Mouse (Mus musculus) gastrocnemius, adult 18-20 months (tissue): Measurements from ENCODE around the gene Mri1. TPM values are rescaled to one million over a fixed set of nuclear protein-coding genes. Genes with fewer than 3 reads are reported as not detected.

Experiments used
- DNase-seq: peaks from one replicate; pipeline ENCODE4 v3.0.0; 2021; ENCODE audit warnings: low spot score
- total RNA-seq, 2 experiments: library from RNA; stranded (reverse); gene quantifications; 2 replicates each; pipeline ENCODE4 v1.2.3; 2021

Mri1 gene
- total RNA-seq, 2 experiments from 2014 or later = 13.8 to 19.7 TPM

- no peak for DNase-seq
Measured at GRCm38 (mm10) chr8:84237542-84238229, 19.4 kb downstream of the Mri1 start.

GRCm38 (mm10) chr8:84236998-84237473, 20.1 kb downstream of the Mri1 start, which contains the start of gene Zswim4:
Gene Zswim4 (minus strand): TSS chr8:84237055.
- DNase-seq = peak; percentile 99

DNA sequence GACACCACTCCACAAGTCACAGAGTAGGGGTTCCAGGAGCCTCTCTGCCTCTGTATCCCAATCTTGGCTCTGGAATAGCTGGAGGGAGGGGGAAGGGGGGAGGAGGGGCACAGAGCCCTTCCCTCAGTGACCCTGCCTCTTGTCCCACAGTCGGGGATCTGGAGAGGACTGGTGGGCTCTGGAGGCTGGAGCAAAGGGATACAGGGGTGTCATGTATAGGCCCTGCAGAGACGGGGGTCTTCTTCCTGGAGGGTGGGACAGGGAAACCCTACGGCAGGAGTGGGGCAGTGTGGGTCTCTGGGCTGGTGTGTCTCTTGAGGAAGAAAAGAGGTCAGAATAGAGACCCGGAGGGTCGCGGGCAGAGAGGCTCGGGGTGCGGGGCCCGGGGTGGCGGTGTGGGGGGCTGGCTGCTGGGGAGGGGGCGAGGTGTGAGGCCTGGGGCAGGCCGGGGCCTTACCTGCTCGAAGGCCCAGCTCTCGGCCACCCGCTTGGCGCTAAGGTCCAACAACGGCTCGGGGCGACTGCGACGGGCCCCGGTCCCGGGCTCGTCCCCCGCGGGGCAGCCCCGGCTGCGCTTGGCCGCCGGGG, 20.6 kb downstream of the Mri1 start:
- no peak for DNase-seq

- no peak for DNase-seq
Measured at GRCm38 (mm10) chr8:84235746-84236409, 21.2 kb downstream of the Mri1 start.

- DNase-seq = no peak
Measured at GRCm38 (mm10) chr8:84233055-84233454, 24.1 kb downstream of the Mri1 start.

DNA sequence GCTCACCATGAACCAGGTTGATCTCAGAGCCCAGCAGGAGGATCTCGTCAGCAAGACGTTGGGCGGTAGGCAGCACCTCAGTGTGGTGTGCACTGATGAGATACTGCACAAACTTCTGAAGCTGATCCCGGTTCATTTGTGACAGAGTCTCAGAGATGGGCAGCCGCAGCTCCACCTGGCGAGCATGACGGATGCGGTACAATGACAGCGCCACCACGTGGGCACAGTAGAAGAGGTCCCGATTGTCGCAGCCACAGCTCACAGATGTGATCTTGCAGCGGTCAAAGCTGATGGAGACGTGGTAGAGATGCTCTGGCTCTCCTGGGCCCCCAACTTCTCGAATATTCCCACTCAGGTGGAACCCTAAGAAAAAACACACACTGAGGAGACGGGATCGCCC, 26.4 kb downstream of the Mri1 start:
- DNase-seq = no peak

DNA sequence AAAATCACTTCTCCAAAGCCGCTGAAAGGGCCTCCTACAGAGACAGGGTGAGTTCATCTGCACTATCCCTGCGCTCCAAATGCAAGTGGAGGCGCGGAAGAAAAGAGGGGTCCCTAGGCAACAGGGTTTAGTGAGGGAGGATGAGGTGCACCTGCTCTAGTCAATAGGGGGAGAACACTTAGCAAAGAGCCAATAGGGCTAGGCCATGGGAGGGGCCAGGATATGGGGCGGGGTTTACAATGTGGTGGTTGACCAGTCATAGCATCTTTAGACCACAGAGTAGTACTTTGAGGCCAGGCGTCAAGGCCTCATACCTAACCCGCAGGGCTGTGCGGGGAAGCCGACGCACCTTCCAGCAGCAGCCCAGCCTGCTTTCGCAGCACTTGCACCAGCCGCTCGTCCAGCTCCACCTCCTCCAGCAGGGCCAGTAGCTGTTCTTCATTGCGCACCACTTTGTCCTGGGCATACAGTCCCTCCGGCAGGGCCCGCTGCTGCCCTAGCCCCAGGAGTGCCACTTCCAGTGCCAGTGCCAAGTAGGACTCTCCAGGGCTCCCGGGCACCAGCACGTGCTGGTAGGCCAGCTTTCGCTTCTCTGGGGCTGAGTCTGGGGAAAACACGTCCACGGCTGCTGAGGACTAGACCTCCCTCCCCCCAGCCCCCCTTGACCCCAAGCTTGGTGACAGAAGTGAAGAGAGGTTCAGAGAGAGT, 33.6 kb downstream of the Mri1 start:
- no peak for DNase-seq

DNA sequence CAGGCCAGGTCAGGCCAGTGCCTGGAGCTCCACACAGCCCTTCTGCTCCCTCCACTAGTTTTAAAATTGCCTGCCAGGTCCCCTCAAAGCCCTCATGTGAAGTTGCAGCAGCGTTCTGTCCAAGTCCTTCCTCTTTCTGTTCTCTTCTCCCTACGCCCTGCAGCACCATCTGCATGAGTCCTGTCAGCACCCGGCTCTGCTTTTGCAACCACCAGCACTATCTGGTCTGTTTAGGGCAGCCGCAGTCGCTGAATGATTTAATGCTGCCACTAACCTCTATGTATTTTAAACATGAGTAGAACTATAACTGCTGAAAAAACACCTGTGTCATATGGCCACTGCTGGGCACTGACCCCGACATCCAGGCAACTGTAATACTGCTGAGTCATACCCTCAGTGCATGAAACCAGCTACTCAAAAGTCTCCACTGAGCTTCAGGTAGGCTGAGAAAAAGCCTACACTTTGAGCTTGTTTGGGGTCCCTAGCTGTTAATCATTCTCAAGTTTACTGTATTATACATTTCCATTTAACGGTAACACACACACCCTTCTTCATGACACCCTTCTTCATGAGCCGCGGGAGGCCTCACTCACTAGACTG, 34.5 kb downstream of the Mri1 start:
- no peak for DNase-seq

- DNase-seq = no peak
Measured at GRCm38 (mm10) chr8:84220105-84220504, 37.0 kb downstream of the Mri1 start.

GRCm38 (mm10) chr8:84218143-84218542, 39.0 kb downstream of the Mri1 start:
- no peak for DNase-seq

- DNase-seq = no peak
Measured at GRCm38 (mm10) chr8:84217206-84217605, 39.9 kb downstream of the Mri1 start.

DNA sequence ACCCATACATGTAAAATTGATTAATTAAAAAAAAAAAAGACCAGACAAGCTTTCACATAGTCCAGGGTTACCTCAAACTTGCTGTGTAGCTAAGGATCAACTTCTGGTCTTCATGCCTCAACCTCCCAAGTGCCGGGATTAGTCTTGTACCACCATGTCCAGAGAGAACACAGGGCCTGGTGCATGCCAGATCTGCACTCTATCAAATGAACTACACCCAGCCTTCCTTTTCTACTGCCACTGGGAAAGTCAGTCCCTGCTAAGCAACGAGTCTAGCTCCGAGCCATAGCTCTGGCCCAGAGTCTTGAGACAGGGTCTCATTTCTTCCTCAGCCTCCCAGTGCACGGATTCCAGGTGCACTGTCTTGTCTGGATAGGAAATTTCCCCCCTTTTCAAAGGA, 43.8 kb downstream of the Mri1 start:
- no peak for DNase-seq

DNA sequence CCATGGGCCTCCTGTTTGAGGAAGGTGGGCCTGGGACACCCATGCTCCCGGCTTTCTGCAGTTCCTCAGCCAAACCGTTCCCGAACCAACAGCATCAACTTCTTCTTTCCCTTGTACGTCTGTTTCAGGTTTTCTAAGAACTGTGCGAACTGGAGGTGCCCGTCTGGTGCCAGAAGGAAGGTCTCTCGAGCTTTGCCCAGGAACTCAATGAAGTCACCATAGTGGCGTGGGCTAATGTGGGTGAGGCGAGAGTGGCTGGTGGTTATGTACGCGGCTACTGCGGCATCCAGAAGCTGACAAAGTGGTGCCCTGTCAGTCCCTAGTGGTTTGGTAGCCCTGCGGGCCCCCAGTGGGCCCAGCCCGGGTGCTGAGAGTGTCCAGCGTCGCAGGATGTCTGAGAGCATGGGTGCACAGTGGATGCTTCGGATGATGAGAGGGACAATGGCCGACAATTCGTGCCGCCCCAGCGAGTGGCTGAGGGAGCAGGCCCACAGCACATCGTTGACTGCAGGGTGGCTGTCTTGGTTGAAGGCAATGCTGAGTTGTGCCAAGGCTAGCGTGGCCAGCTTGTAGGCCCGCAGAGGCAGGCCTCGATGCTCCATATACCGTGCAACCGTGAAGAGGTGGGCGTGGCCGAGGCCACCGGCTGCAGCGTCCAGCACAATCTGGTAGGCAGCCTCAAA, 45.1 kb downstream of the Mri1 start:
- no peak for DNase-seq

DNA sequence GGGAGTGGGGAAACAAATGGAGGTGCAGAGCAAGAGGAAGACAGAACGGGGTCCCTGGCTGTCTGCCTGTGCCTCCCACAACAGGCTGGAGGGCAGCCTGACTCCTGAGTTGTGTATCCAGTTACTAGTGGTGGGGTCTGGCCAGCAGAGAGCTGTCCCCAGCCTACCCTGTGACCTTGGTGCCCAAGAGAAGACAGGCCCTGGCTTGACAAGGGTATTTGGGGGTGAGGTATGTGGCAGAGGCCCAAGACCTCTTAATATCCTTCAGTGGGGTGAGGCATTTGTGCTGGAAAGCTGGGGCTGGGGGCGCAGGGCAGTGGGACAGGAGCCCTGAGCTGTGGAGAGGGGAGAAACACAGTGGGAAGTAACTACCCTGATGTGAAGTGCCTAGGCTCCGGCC, 45.9 kb downstream of the Mri1 start:
- no peak for DNase-seq

GRCm38 (mm10) chr8:84210167-84210791, 46.8 kb downstream of the Mri1 start:
- DNase-seq = peak; percentile 81

DNA sequence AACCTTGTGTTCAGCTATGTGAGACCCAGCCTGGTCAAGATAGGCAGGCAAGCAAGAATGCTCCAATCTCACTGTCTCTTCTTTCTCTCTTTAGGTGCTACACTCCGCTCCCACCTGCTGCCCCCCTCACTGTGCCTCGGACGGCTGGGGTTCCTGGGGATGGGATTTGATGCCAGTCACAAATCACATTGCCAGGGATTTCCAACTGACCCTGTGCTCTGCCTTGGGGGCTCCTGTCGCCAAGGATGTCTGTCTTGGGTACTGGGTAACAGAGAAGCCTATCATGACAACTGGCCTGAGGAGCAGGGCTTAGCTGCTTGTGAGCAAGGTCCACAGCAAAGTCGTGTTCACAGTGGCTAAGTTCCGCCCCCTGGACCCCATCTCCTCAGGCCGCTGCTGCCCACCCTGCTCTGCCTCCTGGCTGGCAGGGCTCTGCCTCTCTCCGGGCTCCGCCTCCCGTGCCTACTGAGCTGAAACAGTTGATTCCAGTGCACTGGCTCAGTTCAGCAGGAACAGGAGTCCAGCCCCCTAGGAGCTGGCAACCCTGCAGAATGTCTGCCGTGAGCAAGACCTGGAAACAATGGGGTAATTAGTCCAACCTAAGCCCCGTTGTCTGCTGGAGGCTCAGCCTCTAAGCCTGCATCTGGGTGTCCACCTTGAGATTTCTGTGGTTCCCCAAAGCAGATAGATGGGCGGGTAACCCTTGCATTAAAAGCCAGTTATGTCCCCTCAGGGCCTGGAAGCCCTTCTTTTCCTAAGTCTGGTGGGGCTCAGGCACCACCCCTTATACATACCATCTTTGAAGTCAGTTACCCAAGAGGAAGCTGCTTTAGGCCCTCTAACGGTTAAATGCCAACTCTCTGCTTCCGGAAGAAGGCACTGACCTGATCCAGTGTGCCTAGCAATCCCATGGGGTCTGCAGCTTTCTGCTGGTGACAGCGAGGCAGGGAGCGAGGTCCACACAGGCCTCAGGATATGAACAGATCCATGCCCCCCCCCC, 48.4 kb downstream of the Mri1 start:
- DNase-seq = no peak

GRCm38 (mm10) chr8:84207811-84208210, 49.3 kb downstream of the Mri1 start:
- DNase-seq = peak; percentile 61

DNA sequence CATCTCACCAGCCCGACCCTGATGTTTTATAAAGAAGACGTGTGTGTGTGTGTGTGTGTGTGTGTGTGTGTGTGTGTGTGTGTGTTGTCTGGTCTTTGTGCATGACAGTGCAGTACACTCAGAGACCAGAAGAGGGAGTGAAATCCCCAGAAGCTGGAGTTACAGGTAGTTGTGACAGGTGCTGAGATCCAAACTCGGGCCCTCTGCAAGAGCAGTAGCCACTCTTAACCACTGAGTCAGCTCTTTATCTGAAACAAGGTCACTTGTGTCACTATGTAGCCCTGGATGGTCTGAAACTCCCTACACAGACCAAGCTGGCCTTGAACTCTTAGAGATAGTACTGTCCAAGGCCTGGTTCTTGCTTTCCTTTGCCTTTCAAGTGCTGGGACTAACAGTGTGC, 50.5 kb downstream of the Mri1 start:
- no peak for DNase-seq

DNA sequence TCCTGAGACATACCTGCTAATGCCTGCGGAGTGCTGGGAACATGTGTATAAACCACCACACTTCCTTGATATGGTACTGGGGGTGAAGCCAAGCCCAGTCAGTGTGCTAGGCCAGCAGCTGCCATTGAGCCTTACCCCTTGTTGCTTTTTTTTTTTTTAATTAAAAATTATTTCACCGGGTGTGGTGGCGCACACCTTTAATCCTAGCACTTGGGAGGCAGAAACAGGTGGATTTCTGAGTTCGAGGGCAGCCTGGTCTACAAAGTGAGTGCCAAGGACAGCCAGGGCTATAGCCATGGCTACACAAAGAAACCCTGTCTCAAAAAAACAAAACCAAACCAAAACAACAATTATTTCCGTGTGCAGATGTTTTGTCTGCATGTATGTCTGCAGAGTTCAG, 52.1 kb downstream of the Mri1 start:
- DNase-seq = no peak
